Mouse (Mus musculus) forebrain, embryonic 13.5 days (tissue): ENCODE measurements around the gene Gpr84. TPM values are rescaled to one million over a fixed set of nuclear protein-coding genes. Genes with fewer than 3 reads are reported as not detected.

Experiments
- ATAC-seq: fragments of 200-750 bp; cut with Nextera tagmentation; 2 replicates; pipeline ENCODE4 v1.8.0; 2017
- H3K27ac ChIP-seq: fragments of 300-500 bp; sonication (generic); 2 replicates; pipeline ENCODE4 v1.5.1; 2015; ENCODE audit warnings: inconsistent platforms, mild to moderate bottlenecking, moderate library complexity
- H3K27me3 ChIP-seq: fragments of 300-500 bp; sonication (generic); 2 replicates; pipeline ENCODE4 v1.6.1; 2015; ENCODE audit warnings: mild to moderate bottlenecking, inconsistent platforms
- H3K36me3 ChIP-seq: fragments of 300-500 bp; sonication (generic); 2 replicates; pipeline ENCODE4 v1.6.1; 2015; ENCODE audit warnings: mild to moderate bottlenecking, inconsistent platforms; ENCODE audit not compliant: poor library complexity, severe bottlenecking
- H3K4me1 ChIP-seq: fragments of 300-500 bp; sonication (generic); 2 replicates; pipeline ENCODE4 v1.6.1; 2015; ENCODE audit warnings: inconsistent platforms
- H3K4me2 ChIP-seq: fragments of 300-500 bp; sonication (generic); 2 replicates; pipeline ENCODE4 v1.6.1; 2015; ENCODE audit warnings: inconsistent platforms, mild to moderate bottlenecking, moderate library complexity
- H3K4me3 ChIP-seq: fragments of 300-500 bp; sonication (generic); 2 replicates; pipeline ENCODE4 v1.5.1; 2015; ENCODE audit warnings: mild to moderate bottlenecking, inconsistent platforms
- H3K9ac ChIP-seq: fragments of 300-500 bp; sonication (generic); 2 replicates; pipeline ENCODE4 v1.6.1; 2015; ENCODE audit warnings: mild to moderate bottlenecking, inconsistent platforms
- H3K9me3 ChIP-seq: fragments of 300-500 bp; sonication (generic); replicated peaks from 2 replicates; pipeline ENCODE4 v1.6.1; 2016; ENCODE audit warnings: inconsistent platforms
- WGBS: fragments of 180-500 bp; shearing (Covaris S2); methylation state at CpG from one replicate; pipeline ENCODE4 v1.1.7; 2015; 5-methylcytosine and 5-hydroxymethylcytosine counted together
- polyA plus RNA-seq: library from polyadenylated mRNA; unstranded; fragments of >200 nt; fragmentation: Nextera tagmentation; extraction: Ambion mirVana; gene quantifications from 2 replicates; pipeline ENCODE4 v1.2.1, GENCODE M21; 2015

The Gpr84 gene
- polyA plus RNA-seq, 1 experiment from 2014 or later: 0.41 TPM

DNA sequence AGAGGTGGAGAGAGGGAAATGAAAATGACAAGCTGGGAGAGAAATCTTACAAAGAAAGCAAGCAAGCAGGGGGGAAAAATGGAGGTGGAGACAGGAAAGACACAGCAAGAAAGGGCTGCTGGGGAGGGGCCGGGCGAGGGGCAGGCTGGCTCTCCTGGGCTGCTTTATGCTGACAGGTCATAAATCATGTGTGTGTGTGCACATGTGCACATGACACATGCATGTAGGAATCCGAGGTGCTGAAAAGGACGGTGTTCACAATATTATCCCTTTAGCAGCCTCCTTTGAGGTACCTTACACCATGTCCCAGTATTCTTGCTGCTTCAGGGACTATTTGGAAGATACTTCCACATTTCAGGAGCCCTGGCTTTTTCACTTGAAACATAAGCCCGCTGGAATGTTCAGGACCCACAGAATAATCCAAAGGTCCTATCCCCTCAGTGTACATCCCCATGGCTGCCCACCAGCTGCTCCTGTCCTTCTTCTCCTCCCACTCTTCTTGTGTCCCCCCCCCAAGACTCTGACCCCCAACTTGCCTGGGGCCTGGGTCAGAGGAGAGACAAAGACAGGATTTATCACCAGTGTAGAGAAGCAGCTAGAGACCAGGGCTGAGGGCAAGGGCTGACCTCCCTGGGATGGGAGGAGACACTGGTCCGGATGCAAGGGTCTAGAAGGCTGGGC lies 7.9 kb downstream of the Gpr84 start:
- Histone ChIP-seq H3K4me1 (peaks cover 92% of the 10 kb centered on the region), H3K27ac (peak overlapping the region; percentile 99), H3K9ac (peak overlapping the region; percentile 47; the same call in 1 of the 2 replicates), H3K27me3 (no peaks in the 10 kb centered on the region), H3K9me3 (no peaks in the 10 kb centered on the region), H3K36me3 (0 out of 2 replicates have a peak, but pooled peaks cover 6% of the 10 kb centered on the region), H3K4me3 (no peak overlapping the region), H3K4me2 (no peak overlapping the region)
- no peak for ATAC-seq
- WGBS: 50% methylated on average over 6 of the region's 6 CpGs

DNA sequence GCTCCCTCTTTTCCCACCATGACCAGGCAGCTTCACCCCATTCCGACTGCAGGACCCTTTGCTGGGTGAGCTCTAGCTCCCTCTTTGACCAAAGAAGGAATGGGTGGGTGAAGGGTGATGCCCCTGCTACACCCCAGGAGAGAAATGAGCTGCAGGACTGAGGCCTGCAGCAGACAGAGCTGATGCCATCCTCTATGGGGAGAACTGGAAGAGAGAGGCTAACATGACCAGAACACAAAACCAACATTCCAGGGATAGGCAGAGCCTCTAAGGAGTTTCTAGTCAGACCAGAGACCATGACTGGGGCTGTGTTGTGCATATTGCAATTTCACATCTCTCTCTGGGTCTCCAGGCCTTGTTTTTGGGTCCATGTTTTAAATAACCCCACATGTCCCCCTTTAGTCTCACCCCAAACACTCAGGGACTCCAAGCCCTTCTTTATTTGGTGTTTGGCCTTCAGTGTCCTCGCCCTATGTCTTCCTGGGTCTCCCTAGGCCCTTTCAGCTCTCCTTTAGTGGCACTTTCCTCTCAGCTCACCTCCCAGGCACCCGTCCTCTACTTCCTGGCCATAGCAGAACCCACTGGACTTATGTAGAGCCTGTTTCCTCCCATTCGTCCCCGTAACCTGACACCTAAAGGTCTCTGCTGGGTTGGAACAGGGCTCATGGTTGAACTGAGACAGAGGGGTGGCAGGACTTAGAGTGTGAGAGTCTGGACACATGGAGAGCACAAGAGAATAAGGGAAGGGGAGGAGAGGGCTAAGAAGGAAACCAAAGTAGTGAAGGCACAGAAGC lies 8.7 kb downstream of the Gpr84 start:
- H3K27me3 ChIP-seq: no peaks in the 10 kb centered on the region
- peaks cover 93% of the 10 kb centered on the region for H3K4me1 ChIP-seq
- H3K27ac ChIP-seq: peak overlapping the region; percentile 99
- WGBS: 38% methylated on average over 5 of the region's 5 CpGs
- no peaks in the 10 kb centered on the region for H3K9me3 ChIP-seq
- H3K4me2 ChIP-seq: 0 out of 2 replicates have a peak overlapping the region, but pooled peaks have one; percentile 13
- H3K9ac ChIP-seq: peak overlapping the region; percentile 47
- H3K36me3 ChIP-seq: peaks cover 10% of the 10 kb centered on the region
- ATAC-seq: no peak
- H3K4me3 ChIP-seq: no peak overlapping the region

- Histone ChIP-seq H3K4me2 (peak overlapping the region; percentile 63), H3K36me3 (peaks cover 16% of the 10 kb centered on the region), H3K9ac (peak overlapping the region; percentile 60; the same call in 1 of the 2 replicates), H3K4me1 (peaks cover 93% of the 10 kb centered on the region), H3K27me3 (no peaks in the 10 kb centered on the region), H3K4me3 (no peak overlapping the region), H3K9me3 (no peaks in the 10 kb centered on the region), H3K27ac (peak overlapping the region; percentile 99)
- WGBS: 11% methylated on average over 2 of the region's 2 CpGs
- no peak for ATAC-seq
Observed at GRCm38 (mm10) chr15:103301046-103301445, 9.4 kb downstream of the Gpr84 start.

DNA sequence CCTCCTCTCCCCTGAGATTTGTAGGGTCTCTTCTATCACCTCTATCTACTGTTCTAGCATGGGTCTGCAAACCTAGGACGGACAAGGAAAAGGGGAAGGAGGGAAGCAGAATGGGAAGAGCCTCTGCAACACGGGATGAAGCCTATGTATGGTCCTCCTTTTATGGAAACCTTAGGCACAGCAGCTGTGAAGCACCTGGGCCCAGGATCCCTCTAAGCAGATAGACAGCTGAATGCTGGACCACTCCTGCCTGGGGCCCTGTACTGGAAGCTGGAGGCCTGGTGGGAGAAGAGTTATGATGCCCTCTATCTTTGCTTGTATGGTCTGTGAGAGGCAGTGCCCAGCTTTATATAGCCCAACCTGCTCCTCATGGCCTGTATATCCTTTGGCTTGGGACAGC lies 9.9 kb downstream of the Gpr84 start:
- no peak for ATAC-seq
- H3K4me2 ChIP-seq: peak overlapping the region; percentile 63
- H3K4me1 ChIP-seq: peaks cover 93% of the 10 kb centered on the region
- WGBS: 0% methylated on average over 2 of the region's 2 CpGs
- no peaks in the 10 kb centered on the region for H3K9me3 ChIP-seq
- H3K36me3 ChIP-seq: peaks cover 21% of the 10 kb centered on the region
- H3K27me3 ChIP-seq: no peaks in the 10 kb centered on the region
- H3K4me3 ChIP-seq: peak overlapping the region; percentile 29
- peak overlapping the region; percentile 99 for H3K27ac ChIP-seq
- peak overlapping the region; percentile 60 for H3K9ac ChIP-seq

DNA sequence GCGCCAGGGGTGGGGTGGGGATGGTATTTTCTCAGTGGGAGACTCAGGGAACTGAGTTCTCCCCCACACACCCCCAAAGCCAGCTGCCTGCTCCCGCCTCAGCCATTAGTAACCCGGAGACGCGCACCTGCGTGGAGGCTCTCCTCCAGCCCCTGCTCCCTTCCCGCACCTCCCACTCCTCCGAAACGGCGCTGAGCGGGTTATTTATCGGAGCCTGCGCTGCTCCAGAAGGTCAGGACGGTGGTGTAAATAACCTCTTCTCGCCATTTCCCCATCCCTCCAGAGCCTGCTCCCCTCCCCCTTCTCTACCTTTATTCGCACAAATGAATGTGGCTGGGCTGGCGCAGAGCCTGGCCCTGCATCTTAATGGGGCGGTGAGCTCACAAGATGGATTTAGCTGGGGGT lies 10.3 kb downstream of the Gpr84 start:
- H3K27ac ChIP-seq: peak overlapping the region; percentile 99
- peak overlapping the region; percentile 29 for H3K4me3 ChIP-seq
- no peaks in the 10 kb centered on the region for H3K9me3 ChIP-seq
- ATAC-seq: peak; percentile 63
- peaks cover 25% of the 10 kb centered on the region for H3K36me3 ChIP-seq
- H3K9ac ChIP-seq: peak overlapping the region; percentile 60
- H3K4me1 ChIP-seq: peaks cover 97% of the 10 kb centered on the region
- peak overlapping the region; percentile 63 for H3K4me2 ChIP-seq
- 2% methylated on average over 18 of the region's 18 CpGs for WGBS
- no peaks in the 10 kb centered on the region for H3K27me3 ChIP-seq

GRCm38 (mm10) chr15:103299644-103300043 lies 10.8 kb downstream of the Gpr84 start:
- Histone ChIP-seq H3K4me1 (peaks cover 95% of the 10 kb centered on the region), H3K27ac (peak overlapping the region; percentile 99), H3K27me3 (no peaks in the 10 kb centered on the region), H3K9me3 (no peaks in the 10 kb centered on the region), H3K9ac (peak overlapping the region; percentile 60), H3K36me3 (peaks cover 27% of the 10 kb centered on the region), H3K4me3 (peak overlapping the region; percentile 29), H3K4me2 (peak overlapping the region; percentile 63)
- peak; percentile 9; the same call in 1 of the 2 replicates for ATAC-seq
- 12% methylated on average over 8 of the region's 8 CpGs for WGBS

DNA sequence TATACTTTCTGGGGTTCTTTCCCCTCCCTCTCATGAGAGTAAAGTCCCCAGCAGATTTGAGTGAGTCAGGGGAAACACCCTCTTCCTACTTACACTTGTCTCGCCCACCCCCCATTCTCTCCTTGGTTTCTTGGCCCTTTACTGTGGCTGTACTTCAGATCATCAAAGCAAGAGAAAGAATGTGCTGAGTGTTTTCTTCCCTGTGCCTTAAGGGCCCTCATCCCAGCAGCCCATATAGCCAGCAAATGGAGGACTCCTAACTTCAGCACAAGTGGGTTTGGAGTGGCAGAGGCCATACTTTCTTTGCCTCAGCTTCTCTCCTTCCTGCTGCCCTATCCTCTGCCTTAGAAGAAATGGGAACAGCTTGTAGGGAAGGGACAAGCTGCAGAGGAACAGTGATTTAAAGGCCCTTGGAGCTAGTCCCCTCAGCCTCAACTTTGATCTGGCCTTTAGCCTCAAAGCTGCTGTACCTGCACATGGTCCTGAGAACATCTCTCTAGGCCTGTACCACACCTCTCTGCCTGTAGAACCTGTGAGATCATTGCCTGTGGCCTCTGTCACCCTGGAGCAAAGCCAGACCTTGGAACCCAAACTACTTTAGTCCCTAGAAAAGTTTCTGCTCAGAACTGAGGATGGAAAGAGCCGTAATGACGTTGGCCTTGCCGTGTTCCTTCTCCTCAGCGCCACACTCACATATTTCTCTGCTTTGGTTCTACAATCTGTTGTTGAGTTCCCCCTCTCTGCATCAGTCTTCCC lies 11.4 kb downstream of the Gpr84 start:
- peak overlapping the region; percentile 99 for H3K27ac ChIP-seq
- H3K4me3 ChIP-seq: 0 out of 2 replicates have a peak overlapping the region, but pooled peaks have one; percentile 29

DNA sequence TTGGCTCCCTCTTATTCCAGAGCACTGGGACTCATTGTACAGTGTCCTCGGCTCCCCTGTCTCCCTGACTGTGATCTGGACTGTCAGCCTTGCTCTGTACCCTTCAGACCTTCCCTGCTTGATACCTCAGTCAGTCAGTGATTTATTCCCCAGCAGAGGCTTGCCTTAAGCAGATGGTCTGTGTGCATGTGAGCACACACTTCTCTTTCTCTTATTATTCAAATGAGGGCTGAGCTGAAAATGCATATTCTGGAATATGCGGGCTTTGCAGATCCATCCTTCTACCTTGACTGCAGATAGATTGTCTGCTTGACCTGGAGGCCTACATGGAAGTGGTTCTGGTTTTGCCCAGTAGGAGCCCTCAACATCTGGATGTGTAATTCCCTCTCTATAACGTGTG lies 12.4 kb downstream of the Gpr84 start:
- peak; percentile 22; the same call in 1 of the 2 replicates for ATAC-seq
- Histone ChIP-seq H3K4me3 (no peak overlapping the region), H3K4me2 (0 out of 2 replicates have a peak overlapping the region, but pooled peaks have one; percentile 8), H3K9me3 (no peaks in the 10 kb centered on the region), H3K27ac (peak overlapping the region; percentile 99), H3K36me3 (peaks cover 39% of the 10 kb centered on the region), H3K27me3 (no peaks in the 10 kb centered on the region), H3K9ac (peak overlapping the region; percentile 60), H3K4me1 (peaks cover 79% of the 10 kb centered on the region)
- WGBS: 43% methylated on average over 3 of the region's 3 CpGs

More for the DNA sequence above, 11.4 kb downstream of the Gpr84 start:
- Histone ChIP-seq H3K9me3 (no peaks in the 10 kb centered on the region), H3K4me1 (peaks cover 89% of the 10 kb centered on the region), H3K9ac (peak overlapping the region; percentile 60), H3K4me2 (peak overlapping the region; percentile 63), H3K36me3 (peaks cover 29% of the 10 kb centered on the region), H3K27me3 (no peaks in the 10 kb centered on the region)
- 66% methylated on average over 5 of the region's 5 CpGs for WGBS
- ATAC-seq: no peak

DNA sequence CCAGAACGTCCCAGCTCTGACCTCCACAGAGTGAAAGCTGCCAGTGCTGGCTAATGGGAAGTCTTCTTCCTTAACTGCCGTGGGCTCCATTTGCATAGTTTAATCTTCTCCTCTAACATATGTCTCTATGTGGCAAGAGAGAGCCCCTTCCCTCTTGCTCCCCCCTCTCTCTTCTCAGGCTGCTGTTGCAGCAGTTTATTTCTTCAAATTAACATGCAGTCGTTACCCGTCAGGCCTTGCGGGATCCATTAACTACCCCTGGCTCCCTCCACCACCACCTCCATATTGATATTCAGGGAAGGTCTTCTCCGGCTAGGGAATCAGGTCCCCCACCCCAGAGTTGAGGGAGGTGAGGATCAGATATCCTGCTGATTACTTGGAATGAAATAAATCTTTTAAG lies 13.1 kb downstream of the Gpr84 start:
- Histone ChIP-seq H3K36me3 (peaks cover 46% of the 10 kb centered on the region), H3K27ac (peak overlapping the region; percentile 99), H3K4me1 (peaks cover 72% of the 10 kb centered on the region), H3K4me2 (no peak overlapping the region), H3K9me3 (no peaks in the 10 kb centered on the region), H3K9ac (no peak overlapping the region), H3K27me3 (no peaks in the 10 kb centered on the region), H3K4me3 (no peak overlapping the region)
- ATAC-seq: no peak
- WGBS: 40% methylated on average over 6 of the region's 6 CpGs

DNA sequence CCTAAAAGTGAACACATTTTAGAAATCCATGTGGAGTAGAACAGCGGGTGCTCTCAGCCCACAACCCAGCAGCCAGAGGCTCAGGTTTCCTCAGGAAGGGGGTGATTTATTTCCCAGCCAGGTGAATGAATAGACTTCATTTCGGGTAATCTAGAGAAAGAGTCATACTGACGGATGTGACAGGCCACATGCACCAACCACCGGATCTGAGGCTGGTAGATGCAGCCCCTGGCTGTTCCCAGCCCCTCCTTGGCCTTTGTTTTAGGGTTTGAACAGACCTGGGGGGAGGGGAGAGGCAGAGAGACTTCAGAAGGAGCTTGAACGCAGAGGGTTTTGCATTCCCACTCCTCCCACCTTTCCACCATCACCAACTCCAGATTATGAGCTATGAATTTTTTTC lies 14.6 kb downstream of the Gpr84 start:
- Histone ChIP-seq H3K4me2 (no peak overlapping the region), H3K4me3 (no peak overlapping the region), H3K27ac (peak overlapping the region; percentile 99), H3K36me3 (peaks cover 61% of the 10 kb centered on the region), H3K9ac (peak overlapping the region; percentile 47), H3K9me3 (no peaks in the 10 kb centered on the region), H3K27me3 (no peaks in the 10 kb centered on the region), H3K4me1 (peaks cover 57% of the 10 kb centered on the region)
- WGBS: 8% methylated on average over 5 of the region's 5 CpGs
- ATAC-seq: no peak

DNA sequence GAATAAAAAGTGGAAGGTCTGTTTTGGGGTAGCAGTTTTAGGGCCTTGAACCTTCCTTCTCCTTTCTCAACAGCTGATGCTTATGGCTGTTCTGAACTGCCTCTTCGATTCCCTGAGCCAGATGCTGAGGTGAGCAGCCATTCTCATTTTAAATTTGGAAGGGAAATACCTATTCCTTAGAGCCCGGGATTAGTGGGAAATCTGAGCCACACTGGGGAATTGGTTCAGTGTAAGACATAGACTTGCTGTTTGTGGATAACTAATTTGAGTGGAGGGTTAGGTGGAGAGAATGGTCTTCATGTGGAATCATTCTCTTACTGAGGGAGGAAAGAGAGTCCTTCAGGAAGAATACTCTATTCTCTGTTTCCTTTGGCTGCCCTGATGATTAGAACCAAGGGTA lies 15.8 kb downstream of the Gpr84 start:
- H3K9ac ChIP-seq: no peak overlapping the region
- no peak overlapping the region for H3K27ac ChIP-seq
- no peaks in the 10 kb centered on the region for H3K9me3 ChIP-seq
- no peaks in the 10 kb centered on the region for H3K27me3 ChIP-seq
- no peak overlapping the region for H3K4me3 ChIP-seq
- no peak overlapping the region for H3K4me2 ChIP-seq
- 77% methylated on average over 2 of the region's 2 CpGs for WGBS
- no peak for ATAC-seq
- H3K36me3 ChIP-seq: peaks cover 66% of the 10 kb centered on the region
- H3K4me1 ChIP-seq: peaks cover 48% of the 10 kb centered on the region
